Mouse (Mus musculus): Measurements from ENCODE around the gene Parp16. TPM values are rescaled to one million over a fixed set of nuclear protein-coding genes. Genes with fewer than 3 reads are reported as not detected.

Parp16 gene
- polyA plus RNA-seq, 1 experiment from 2014 or later, result 8.2 TPM

DNA sequence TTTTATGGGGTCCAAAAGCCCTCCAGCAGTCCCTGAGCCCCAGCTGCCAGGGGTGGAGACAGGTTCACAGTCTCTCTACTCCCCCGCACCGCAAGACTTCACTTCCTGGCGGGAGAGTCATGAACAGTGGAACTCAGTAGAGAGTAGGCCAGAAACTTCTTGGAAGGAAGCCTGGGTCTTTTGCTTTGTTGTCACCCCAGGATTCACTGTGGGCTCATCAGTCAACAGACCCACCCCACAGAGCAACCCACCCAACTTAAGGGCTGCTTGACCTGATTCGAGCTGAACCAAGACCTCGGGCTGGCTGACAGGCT lies 53.2 kb downstream of the Parp16 start:
- Histone ChIP-seq H3K36me3 (no peaks in the 10 kb centered on the region), H3K4me2 (no peak overlapping the region), H3K27me3 (0 out of 2 replicates have a peak, but pooled peaks cover 9% of the 10 kb centered on the region), H3K9me3 (replicated peaks) (no peaks in the 10 kb centered on the region), H3K27ac (no peak overlapping the region), H3K9ac (no peak overlapping the region), H3K4me3 (replicated peaks) (no peak overlapping the region), H3K4me1 (replicated peaks) (peaks cover 16% of the 10 kb centered on the region)
- no peak for ATAC-seq (ENCODE audit: low read depth)
- DNase-seq, result no peak
- WGBS (ENCODE audit: insufficient replicate concordance), result 84% methylated on average over 5 of the region's 5 CpGs

- H3K9ac ChIP-seq, result no peak overlapping the region
- peaks cover 4% of the 10 kb centered on the region; the same call in 1 of the 2 replicates for H3K4me1 ChIP-seq (replicated peaks)
- H3K36me3 ChIP-seq, result no peaks in the 10 kb centered on the region
- no peak overlapping the region for H3K27ac ChIP-seq
- 62% methylated on average over 3 of the region's 3 CpGs for WGBS (ENCODE audit: insufficient replicate concordance)
- DNase-seq (no peak), ATAC-seq (ENCODE audit: low read depth) (no peak)
- no peaks in the 10 kb centered on the region for H3K9me3 ChIP-seq (replicated peaks)
- no peak overlapping the region for H3K4me2 ChIP-seq
- 0 out of 2 replicates have a peak, but pooled peaks cover 2% of the 10 kb centered on the region for H3K27me3 ChIP-seq
- H3K4me3 ChIP-seq (replicated peaks), result no peak overlapping the region
These were observed 56.9 kb downstream of the Parp16 start for GRCm38 (mm10) chr9:65252026-65252425.

GRCm38 (mm10) chr9:65255906-65256600 lies 60.9 kb downstream of the Parp16 start:
- Histone ChIP-seq H3K4me3 (replicated peaks) (no peak overlapping the region), H3K4me1 (replicated peaks) (no peaks in the 10 kb centered on the region), H3K27ac (no peak overlapping the region), H3K27me3 (no peaks in the 10 kb centered on the region), H3K9ac (no peak overlapping the region), H3K9me3 (replicated peaks) (no peaks in the 10 kb centered on the region), H3K4me2 (no peak overlapping the region), H3K36me3 (no peaks in the 10 kb centered on the region)
- DNase-seq, result no peak
- 65% methylated on average over 11 of the region's 11 CpGs for WGBS (ENCODE audit: insufficient replicate concordance)
- no peak for ATAC-seq (ENCODE audit: low read depth)

- H3K4me3 ChIP-seq (replicated peaks), result no peak overlapping the region
- no peaks in the 10 kb centered on the region for H3K4me1 ChIP-seq (replicated peaks)
- 56% methylated on average over 9 of the region's 9 CpGs for WGBS (ENCODE audit: insufficient replicate concordance)
- H3K36me3 ChIP-seq, result no peaks in the 10 kb centered on the region
- no peaks in the 10 kb centered on the region for H3K27me3 ChIP-seq
- DNase-seq (no peak), ATAC-seq (ENCODE audit: low read depth) (no peak)
- H3K27ac ChIP-seq, result no peak overlapping the region
- no peak overlapping the region for H3K9ac ChIP-seq
- no peak overlapping the region for H3K4me2 ChIP-seq
- no peaks in the 10 kb centered on the region for H3K9me3 ChIP-seq (replicated peaks)
These were observed 62.2 kb downstream of the Parp16 start for GRCm38 (mm10) chr9:65257218-65257910.

- Histone ChIP-seq H3K9ac (no peak overlapping the region), H3K4me3 (replicated peaks) (no peak overlapping the region), H3K4me1 (replicated peaks) (no peaks in the 10 kb centered on the region), H3K36me3 (no peaks in the 10 kb centered on the region), H3K4me2 (no peak overlapping the region), H3K9me3 (replicated peaks) (no peaks in the 10 kb centered on the region), H3K27me3 (no peaks in the 10 kb centered on the region), H3K27ac (no peak overlapping the region)
- no peak for DNase-seq
- ATAC-seq (ENCODE audit: low read depth), result no peak
- WGBS (ENCODE audit: insufficient replicate concordance), result 64% methylated on average over 7 of the region's 7 CpGs
These were observed 64.2 kb downstream of the Parp16 start for GRCm38 (mm10) chr9:65259366-65259765.

- no peak for DNase-seq
- Histone ChIP-seq H3K9ac (no peak overlapping the region), H3K4me1 (replicated peaks) (no peaks in the 10 kb centered on the region), H3K36me3 (no peaks in the 10 kb centered on the region), H3K27me3 (no peaks in the 10 kb centered on the region), H3K9me3 (replicated peaks) (no peaks in the 10 kb centered on the region), H3K4me2 (no peak overlapping the region), H3K27ac (no peak overlapping the region), H3K4me3 (replicated peaks) (no peak overlapping the region)
- WGBS (ENCODE audit: insufficient replicate concordance), result 62% methylated on average over 2 of the region's 2 CpGs
- no peak for ATAC-seq (ENCODE audit: low read depth)
These were observed 66.6 kb downstream of the Parp16 start for GRCm38 (mm10) chr9:65261591-65262230.

GRCm38 (mm10) chr9:65262641-65263120 lies 67.5 kb downstream of the Parp16 start:
- H3K4me3 ChIP-seq (replicated peaks), result no peak overlapping the region
- no peaks in the 10 kb centered on the region for H3K9me3 ChIP-seq (replicated peaks)
- 0 out of 2 replicates have a peak, but pooled peaks cover 5% of the 10 kb centered on the region for H3K27me3 ChIP-seq
- ATAC-seq (ENCODE audit: low read depth) (no peak), DNase-seq (no peak)
- H3K4me1 ChIP-seq (replicated peaks), result no peaks in the 10 kb centered on the region
- no peak overlapping the region for H3K4me2 ChIP-seq
- H3K27ac ChIP-seq, result no peak overlapping the region
- 72% methylated on average over 3 of the region's 3 CpGs for WGBS (ENCODE audit: insufficient replicate concordance)
- no peak overlapping the region for H3K9ac ChIP-seq
- H3K36me3 ChIP-seq, result no peaks in the 10 kb centered on the region

- no peaks in the 10 kb centered on the region for H3K4me1 ChIP-seq (replicated peaks)
- no peak within 1 kb of the TSS for H3K9ac ChIP-seq
- 56% methylated on average over 5 of the region's 5 CpGs for WGBS (ENCODE audit: insufficient replicate concordance)
- H3K27ac ChIP-seq, result no peak within 1 kb of the TSS
- H3K9me3 ChIP-seq (replicated peaks), result no peaks in the 10 kb centered on the region
- H3K27me3 ChIP-seq, result 0 out of 2 replicates have a peak, but pooled peaks cover 5% of the 10 kb centered on the region
- ATAC-seq (ENCODE audit: low read depth) (no peak), DNase-seq (no peak)
- no peak within 1 kb of the TSS for H3K4me3 ChIP-seq (replicated peaks)
- no peaks in the 10 kb centered on the region for H3K36me3 ChIP-seq
- no peak within 1 kb of the TSS for H3K4me2 ChIP-seq
These were observed 69.8 kb downstream of the Parp16 start, which contains the start of gene Cilp for GRCm38 (mm10) chr9:65264959-65265358. Cilp (plus strand) TSS chr9:65265180.

DNA sequence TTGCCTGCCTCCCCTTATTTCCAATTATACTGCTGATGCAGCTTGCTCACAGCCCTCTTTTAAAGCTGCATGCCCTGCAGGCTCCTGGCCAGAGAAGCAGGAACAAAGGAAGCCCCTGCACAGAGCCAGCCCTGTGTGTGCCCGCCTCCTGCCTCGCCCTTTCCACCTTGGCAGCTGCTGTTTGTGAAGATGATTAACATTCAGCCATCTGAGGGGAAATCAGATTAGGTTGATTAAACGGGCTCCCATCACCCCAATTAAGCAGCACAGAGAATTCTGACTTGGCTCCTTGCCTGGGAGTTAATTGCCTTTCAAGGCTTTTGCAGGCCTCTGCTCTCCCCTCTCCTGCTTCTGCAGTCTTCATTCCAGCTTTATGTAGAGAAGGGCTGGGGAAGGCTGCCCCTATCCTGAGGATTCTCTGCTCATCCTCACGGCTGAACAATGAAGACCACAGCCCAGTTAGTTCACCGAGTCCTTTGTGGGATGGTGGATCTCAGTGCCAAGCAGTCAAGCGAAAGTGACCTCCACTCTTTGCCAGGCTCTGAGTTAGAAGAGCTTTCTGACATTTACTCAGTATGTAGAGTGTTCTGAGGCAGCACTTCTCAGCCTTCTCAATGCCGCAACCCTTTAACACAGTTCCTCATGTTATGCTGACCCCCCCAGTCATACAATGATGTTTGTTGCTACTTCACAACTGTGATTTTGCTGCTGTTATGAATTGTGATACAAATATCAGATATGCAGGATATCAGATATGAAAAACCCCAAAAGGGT lies 72.8 kb downstream of the Parp16 start:
- no peak overlapping the region for H3K27ac ChIP-seq
- no peak overlapping the region for H3K4me2 ChIP-seq
- WGBS (ENCODE audit: insufficient replicate concordance), result 47% methylated on average over 7 of the region's 7 CpGs
- no peaks in the 10 kb centered on the region for H3K9me3 ChIP-seq (replicated peaks)
- H3K9ac ChIP-seq, result no peak overlapping the region
- H3K27me3 ChIP-seq, result 0 out of 2 replicates have a peak, but pooled peaks cover 5% of the 10 kb centered on the region
- H3K4me1 ChIP-seq (replicated peaks), result no peaks in the 10 kb centered on the region
- no peaks in the 10 kb centered on the region for H3K36me3 ChIP-seq
- ATAC-seq (ENCODE audit: low read depth) (no peak), DNase-seq (no peak)
- no peak overlapping the region for H3K4me3 ChIP-seq (replicated peaks)

DNA sequence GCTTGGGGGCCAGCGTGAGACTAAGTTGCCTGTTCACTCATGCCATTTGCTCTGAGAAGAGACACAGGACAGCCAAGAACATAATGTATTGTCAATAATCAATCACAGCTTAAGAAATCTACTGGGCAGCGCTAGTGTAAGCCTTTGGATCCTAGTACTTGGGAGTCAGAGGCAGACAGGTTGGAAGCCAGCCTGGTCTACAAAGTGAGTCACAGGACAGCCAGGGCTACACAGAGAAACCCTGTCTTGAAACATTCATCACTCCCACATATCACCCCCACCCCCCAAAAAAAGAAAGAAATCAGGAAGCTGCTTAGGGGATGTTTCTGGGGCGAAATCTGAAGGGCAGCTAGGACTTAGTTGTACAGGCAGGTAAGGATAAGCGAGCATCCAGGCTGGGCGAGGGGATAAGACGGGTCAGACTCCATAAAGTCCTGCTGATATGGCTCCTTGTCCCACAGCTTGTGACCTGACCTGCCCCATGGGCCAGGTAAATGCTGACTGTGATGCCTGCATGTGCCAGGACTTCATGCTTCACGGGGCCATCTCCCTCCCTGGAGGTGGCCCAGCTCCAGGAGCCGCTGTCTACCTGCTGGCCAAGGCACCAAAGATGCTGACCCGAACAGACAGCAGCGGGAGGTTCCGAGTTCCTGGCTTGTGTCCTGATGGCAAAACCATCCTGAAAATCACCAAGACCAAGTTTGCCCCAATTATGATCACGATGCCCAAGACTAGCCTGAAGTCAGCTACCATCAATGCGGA lies 78.1 kb downstream of the Parp16 start:
- H3K36me3 ChIP-seq, result no peaks in the 10 kb centered on the region

More for the DNA sequence above, 78.1 kb downstream of the Parp16 start:
- H3K9ac ChIP-seq, result no peak overlapping the region
- ATAC-seq (ENCODE audit: low read depth) (no peak), DNase-seq (no peak)
- H3K27me3 ChIP-seq, result no peaks in the 10 kb centered on the region
- no peak overlapping the region for H3K4me3 ChIP-seq (replicated peaks)
- WGBS (ENCODE audit: insufficient replicate concordance), result 67% methylated on average over 13 of the region's 13 CpGs
- no peak overlapping the region for H3K4me2 ChIP-seq
- peaks cover 4% of the 10 kb centered on the region; the same call in 1 of the 2 replicates for H3K9me3 ChIP-seq (replicated peaks)
- no peak overlapping the region for H3K27ac ChIP-seq
- H3K4me1 ChIP-seq (replicated peaks), result no peaks in the 10 kb centered on the region
